Mouse (Mus musculus): ENCODE results near the gene Epha4. TPM values are rescaled to one million over a fixed set of nuclear protein-coding genes. Genes with fewer than 3 reads are reported as not detected.

Gene Epha4
- total RNA-seq, 1 experiment from 2014 or later = 0.79 TPM

- no peak for ATAC-seq (replicated peaks in 1 of 2; ENCODE audit: insufficient read depth in 1 of 2, low FRiP score in 2 of 2, low TSS enrichment in 1 of 2, low read depth in 1 of 2, poor library complexity in 2 of 2, severe bottlenecking in 2 of 2)
These were observed 19.7 kb downstream of the Epha4 start for GRCm38 (mm10) chr1:77495030-77495789.

GRCm38 (mm10) chr1:77493841-77494635, 20.9 kb downstream of the Epha4 start:
- ATAC-seq (replicated peaks in 1 of 2; ENCODE audit: insufficient read depth in 1 of 2, low FRiP score in 2 of 2, low TSS enrichment in 1 of 2, low read depth in 1 of 2, poor library complexity in 2 of 2, severe bottlenecking in 2 of 2) = no peak

- ATAC-seq (replicated peaks in 1 of 2; ENCODE audit: insufficient read depth in 1 of 2, low FRiP score in 2 of 2, low TSS enrichment in 1 of 2, low read depth in 1 of 2, poor library complexity in 2 of 2, severe bottlenecking in 2 of 2) = no peak
These were observed 24.7 kb downstream of the Epha4 start for GRCm38 (mm10) chr1:77490166-77490565.

- no peak for ATAC-seq (replicated peaks in 1 of 2; ENCODE audit: insufficient read depth in 1 of 2, low FRiP score in 2 of 2, low TSS enrichment in 1 of 2, low read depth in 1 of 2, poor library complexity in 2 of 2, severe bottlenecking in 2 of 2)
These were observed 25.5 kb downstream of the Epha4 start for GRCm38 (mm10) chr1:77489387-77489786.

GRCm38 (mm10) chr1:77487856-77488462, 26.9 kb downstream of the Epha4 start:
- ATAC-seq (replicated peaks in 1 of 2; ENCODE audit: insufficient read depth in 1 of 2, low FRiP score in 2 of 2, low TSS enrichment in 1 of 2, low read depth in 1 of 2, poor library complexity in 2 of 2, severe bottlenecking in 2 of 2) = no peak

GRCm38 (mm10) chr1:77484766-77485596, 29.9 kb downstream of the Epha4 start:
- ATAC-seq (replicated peaks in 1 of 2; ENCODE audit: insufficient read depth in 1 of 2, low FRiP score in 2 of 2, low TSS enrichment in 1 of 2, low read depth in 1 of 2, poor library complexity in 2 of 2, severe bottlenecking in 2 of 2) = no peak

GRCm38 (mm10) chr1:77475808-77476413, 39.0 kb downstream of the Epha4 start:
- no peak for ATAC-seq (replicated peaks in 1 of 2; ENCODE audit: insufficient read depth in 1 of 2, low FRiP score in 2 of 2, low TSS enrichment in 1 of 2, low read depth in 1 of 2, poor library complexity in 2 of 2, severe bottlenecking in 2 of 2)

GRCm38 (mm10) chr1:77473446-77474376, 41.2 kb downstream of the Epha4 start:
- ATAC-seq (replicated peaks in 1 of 2; ENCODE audit: insufficient read depth in 1 of 2, low FRiP score in 2 of 2, low TSS enrichment in 1 of 2, low read depth in 1 of 2, poor library complexity in 2 of 2, severe bottlenecking in 2 of 2) = no peak

GRCm38 (mm10) chr1:77472566-77472965, 42.3 kb downstream of the Epha4 start:
- no peak for ATAC-seq (replicated peaks in 1 of 2; ENCODE audit: insufficient read depth in 1 of 2, low FRiP score in 2 of 2, low TSS enrichment in 1 of 2, low read depth in 1 of 2, poor library complexity in 2 of 2, severe bottlenecking in 2 of 2)

GRCm38 (mm10) chr1:77471447-77471846, 43.4 kb downstream of the Epha4 start:
- ATAC-seq (replicated peaks in 1 of 2; ENCODE audit: insufficient read depth in 1 of 2, low FRiP score in 2 of 2, low TSS enrichment in 1 of 2, low read depth in 1 of 2, poor library complexity in 2 of 2, severe bottlenecking in 2 of 2) = no peak

- ATAC-seq (replicated peaks in 1 of 2; ENCODE audit: insufficient read depth in 1 of 2, low FRiP score in 2 of 2, low TSS enrichment in 1 of 2, low read depth in 1 of 2, poor library complexity in 2 of 2, severe bottlenecking in 2 of 2) = no peak
These were observed 43.9 kb downstream of the Epha4 start for GRCm38 (mm10) chr1:77471037-77471436.

- 0 out of 4 replicates have a peak, but pooled peaks of 1 of the 2 experiments have one; percentile 37 for ATAC-seq (replicated peaks in 1 of 2; ENCODE audit: insufficient read depth in 1 of 2, low FRiP score in 2 of 2, low TSS enrichment in 1 of 2, low read depth in 1 of 2, poor library complexity in 2 of 2, severe bottlenecking in 2 of 2)
These were observed 46.1 kb downstream of the Epha4 start for GRCm38 (mm10) chr1:77468717-77469314.

GRCm38 (mm10) chr1:77465524-77465923, 49.4 kb downstream of the Epha4 start:
- peak; percentile 61 to 67 for ATAC-seq (replicated peaks in 1 of 2; ENCODE audit: insufficient read depth in 1 of 2, low FRiP score in 2 of 2, low TSS enrichment in 1 of 2, low read depth in 1 of 2, poor library complexity in 2 of 2, severe bottlenecking in 2 of 2)

- no peak for ATAC-seq (replicated peaks in 1 of 2; ENCODE audit: insufficient read depth in 1 of 2, low FRiP score in 2 of 2, low TSS enrichment in 1 of 2, low read depth in 1 of 2, poor library complexity in 2 of 2, severe bottlenecking in 2 of 2)
These were observed 50.8 kb downstream of the Epha4 start for GRCm38 (mm10) chr1:77464108-77464507.

GRCm38 (mm10) chr1:77461877-77462615, 52.8 kb downstream of the Epha4 start:
- 0 out of 4 replicates have a peak, but pooled peaks have one; percentile 29 to 43 for ATAC-seq (replicated peaks in 1 of 2; ENCODE audit: insufficient read depth in 1 of 2, low FRiP score in 2 of 2, low TSS enrichment in 1 of 2, low read depth in 1 of 2, poor library complexity in 2 of 2, severe bottlenecking in 2 of 2)

Measured in hematopoietic stem cell, adult 5-6 weeks (primary cell).